Mouse (Mus musculus) cerebellum, adult 9-11 months (tissue): ENCODE data around the gene Canx.
"Not testable (repeated sequence)": the region's sequence is repeated elsewhere in the genome, so short reads cannot be mapped to it uniquely, and the experiment has no call there.

Experiments
- DNase-seq: peaks from one replicate; pipeline ENCODE4 v3.0.0; 2022

Gene Canx

DNA sequence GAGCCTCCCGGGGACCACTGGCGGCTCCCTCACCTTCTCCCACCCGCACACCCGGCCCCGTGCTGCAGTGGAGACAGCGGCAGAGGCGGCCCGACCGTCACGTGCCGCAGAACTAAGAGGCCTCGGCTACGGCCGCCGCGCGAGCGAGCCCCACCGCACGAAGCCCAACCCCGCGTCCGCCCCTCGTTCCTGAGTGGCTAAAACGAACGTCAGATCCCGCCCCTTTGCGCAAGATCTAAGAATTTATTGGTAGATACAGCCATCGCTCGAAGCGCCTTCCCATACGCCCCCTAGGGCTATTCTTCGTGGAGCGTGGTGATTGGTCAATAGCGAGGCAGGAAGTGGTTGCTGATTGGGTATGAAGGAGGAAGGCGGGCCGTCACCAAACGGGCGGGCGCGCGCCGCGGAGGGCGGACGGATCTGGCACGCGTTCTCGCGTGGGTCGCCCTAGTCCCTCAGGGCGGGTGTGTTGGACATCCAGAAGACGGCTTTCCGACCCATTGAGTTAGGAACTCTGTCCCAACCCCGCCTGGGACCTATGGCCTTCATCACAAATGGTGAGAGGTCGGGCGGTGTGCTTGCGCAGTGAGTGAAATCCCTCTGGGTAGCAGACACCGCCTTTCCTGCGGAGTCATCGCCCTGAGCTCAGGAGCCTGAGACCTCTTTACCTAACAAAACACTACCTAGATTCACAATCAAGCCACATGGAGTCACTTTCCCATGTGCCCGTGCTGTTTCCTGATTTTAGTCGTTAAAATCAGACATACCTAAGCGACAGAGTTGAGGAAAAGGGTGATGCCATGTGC is at the start of gene Canx:
TSS of gene Canx (minus strand) at position 178 of the 806 bp plus-strand sequence.
- DNase-seq = peak; percentile 99

DNA sequence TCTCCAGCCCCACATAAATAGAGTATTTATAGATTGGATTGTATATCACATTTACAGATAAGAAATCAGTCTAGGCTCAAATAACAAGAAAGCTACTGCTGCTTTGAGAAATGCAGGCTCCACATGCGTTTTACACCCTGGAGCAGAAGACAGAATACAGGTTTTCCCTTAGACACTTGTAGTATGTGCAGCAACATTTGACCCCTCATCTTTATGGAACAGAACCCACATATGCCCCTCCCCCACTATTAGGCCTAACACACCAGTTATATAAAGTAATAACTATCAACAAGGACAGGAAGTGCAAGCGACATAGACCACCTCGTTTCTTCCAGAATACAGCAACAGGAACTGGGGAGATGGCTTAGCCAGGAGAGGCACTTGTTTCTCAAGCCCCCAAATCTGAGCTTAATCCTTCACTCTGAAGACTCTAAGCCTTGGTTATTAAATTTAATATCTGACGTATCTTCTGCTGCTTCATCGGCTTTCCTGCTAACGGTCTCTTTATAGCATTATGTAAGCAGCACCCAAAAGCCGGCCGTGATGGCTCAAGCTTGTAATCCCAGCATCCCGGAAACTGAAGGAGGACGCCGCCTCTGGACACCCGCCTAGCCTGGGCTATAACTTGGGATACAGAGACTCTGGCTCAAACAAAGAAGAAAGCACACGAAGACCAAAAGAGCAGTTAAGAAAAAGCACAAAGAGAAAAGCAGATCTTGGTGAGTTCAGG is 49.0 kb upstream of the Canx start:
- DNase-seq = no peak

DNA sequence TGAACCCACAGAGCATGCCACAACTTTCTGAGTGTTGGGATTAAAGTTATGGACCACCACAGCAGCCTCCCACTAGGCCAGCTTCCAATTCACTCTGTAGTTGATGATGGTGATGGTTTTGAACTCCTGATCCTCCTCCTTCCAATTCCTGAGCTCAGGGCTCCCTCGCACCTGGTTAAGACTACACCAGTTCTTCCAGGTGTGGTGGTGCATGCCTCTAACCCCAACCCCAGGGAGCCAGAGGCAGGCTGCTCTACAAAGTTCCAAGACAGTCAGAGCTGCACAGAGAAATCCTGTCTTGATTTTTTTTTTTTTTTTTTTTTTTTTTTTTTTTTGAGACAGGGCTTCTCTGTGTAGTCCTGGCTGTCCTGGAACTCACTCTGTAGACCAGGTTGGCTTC is 48.1 kb upstream of the Canx start:
- DNase-seq = no peak

DNA sequence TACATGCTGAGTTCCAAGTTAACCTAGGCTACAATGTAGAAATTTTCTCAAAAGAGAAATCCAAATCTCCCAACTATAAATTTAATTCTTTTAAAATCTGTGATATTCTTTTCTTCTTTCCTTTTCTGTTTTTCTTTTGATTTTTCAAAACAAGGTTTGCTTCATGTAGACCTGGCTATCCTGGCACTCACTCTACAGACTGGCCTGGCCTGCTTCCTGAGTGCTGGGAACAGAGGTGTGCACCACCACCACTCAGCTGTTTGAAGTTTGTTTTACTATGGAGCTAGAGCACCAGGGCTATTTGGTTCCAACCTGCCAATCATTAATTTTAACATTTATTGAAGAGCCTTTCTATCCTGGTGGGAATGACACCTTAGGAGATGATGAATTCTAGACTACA is 47.6 kb upstream of the Canx start:
- no peak for DNase-seq

DNA sequence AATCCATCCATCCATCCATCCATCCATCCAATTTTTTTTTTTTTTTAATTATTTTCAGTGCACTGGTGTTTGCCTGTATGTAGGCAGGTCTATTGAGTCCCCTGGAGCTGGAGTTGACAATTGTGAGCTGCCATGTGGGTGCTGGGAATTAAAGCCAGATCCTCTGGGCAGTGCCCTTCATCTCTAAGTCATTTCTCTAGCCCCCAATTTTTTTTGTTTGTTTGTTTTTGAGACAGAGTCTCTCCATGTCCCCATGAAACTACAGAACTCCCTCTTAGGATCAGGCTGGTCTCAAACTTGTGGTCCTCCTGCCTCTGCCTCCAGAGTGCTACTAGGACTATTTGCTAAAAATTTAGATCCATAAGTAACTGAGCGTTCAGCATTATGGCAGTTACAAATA is 46.4 kb upstream of the Canx start:
- no peak for DNase-seq

DNA sequence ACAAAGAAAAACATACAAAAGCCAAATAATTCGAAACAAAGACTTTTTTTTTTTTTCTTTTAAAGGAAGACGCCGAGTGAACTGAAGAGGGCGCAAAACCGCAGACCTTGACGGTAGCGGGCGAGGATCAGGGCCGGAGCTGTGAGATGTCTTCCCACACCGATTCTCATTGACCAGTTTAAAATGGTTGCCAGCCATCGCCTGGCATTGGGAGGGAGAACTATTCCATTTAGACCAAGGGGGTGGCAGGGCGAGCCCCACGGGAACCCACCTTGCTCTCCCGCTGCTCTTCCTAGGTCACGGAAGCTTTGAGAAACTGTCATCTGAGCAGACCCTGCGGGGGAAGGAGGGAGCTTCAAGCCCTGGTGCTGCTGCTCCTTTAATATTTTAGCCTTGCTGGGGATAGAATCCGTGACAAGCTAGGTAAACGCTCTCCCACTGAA is 45.9 kb upstream of the Canx start:
- DNase-seq = peak; percentile 72

DNA sequence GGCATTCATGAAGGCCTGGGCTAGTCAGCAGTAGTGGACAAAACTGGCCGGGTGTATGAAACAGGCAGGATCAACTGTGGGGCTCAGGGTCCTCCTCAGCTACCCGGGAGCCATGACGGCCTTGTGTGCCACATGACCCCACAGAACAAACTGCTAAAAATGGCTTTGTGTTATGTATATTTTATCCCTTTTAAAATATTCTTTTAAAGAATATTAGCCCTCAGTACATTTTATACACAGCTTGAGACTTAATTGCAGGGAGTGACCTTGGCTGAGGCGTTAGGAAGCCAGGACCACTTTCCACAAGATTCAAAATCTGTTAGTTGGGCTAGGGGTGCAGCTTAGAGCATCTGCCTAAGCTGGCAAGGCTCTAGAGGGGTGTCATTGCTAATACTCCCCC is 45.5 kb upstream of the Canx start:
- DNase-seq = no peak

DNA sequence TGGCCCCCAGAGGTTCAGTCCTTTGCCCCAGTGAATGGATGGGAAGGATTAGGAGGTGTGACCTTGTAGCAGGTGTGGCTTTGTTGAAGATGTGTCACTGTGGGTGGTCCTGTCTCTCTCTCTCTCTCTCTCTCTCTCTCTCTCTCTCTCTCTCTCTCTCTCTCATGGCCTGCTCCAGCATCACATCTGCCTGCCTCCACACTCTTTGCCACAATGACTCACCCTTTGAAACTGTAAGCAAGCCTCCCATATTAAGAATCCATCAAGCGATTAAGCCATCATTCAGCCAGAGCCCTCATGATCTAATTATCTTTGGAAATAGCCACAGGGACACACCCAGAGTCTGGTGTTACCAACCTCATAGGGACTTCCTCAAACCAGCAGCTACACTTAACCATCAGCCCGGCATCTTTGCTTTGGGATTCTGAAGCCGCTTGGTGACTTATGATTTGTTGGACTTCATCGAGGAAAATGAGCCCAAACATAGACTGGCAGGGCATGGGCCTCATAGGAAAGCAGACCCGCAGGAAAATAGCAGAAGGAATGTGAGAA is 44.0 kb upstream of the Canx start:
- DNase-seq = no peak

DNA sequence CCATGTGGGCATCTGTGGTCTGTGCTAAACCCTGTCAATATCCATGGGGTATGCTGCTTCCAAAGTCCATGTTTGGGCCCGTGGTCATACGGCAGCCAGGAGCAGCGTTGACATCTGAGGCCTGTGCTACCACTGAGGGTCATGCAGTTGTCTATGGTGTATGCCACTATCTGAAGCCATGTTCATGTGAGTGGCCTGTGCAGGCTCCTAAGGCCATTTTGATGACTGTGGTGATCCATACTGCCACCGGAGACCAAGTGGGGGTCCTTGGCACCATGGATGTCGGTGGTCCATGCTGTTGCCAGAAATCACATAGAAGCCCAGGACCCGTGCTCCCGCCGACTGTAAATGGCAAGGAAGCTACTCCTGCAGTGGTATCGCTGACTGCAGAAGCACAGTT is 42.1 kb upstream of the Canx start:
- no peak for DNase-seq

DNA sequence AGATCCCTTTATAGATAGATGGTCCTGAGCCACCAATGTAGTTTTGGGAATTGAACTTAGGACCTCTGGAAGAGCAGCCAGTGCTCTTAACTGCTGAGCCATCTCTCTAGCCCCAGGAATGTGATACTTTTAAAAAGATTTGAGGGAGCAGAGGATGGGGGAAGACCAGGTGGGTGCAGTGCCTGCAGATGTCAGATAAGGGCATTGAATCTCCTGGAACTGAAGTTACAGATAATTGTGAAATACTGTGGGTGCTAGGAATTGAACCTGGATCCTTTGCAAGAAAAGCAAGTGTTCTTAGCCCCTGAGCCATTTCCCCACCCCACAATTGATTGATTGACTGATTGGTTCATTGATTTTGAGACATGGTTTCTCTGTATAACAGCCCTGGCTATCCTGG is 39.8 kb upstream of the Canx start:
- DNase-seq = no peak

DNA sequence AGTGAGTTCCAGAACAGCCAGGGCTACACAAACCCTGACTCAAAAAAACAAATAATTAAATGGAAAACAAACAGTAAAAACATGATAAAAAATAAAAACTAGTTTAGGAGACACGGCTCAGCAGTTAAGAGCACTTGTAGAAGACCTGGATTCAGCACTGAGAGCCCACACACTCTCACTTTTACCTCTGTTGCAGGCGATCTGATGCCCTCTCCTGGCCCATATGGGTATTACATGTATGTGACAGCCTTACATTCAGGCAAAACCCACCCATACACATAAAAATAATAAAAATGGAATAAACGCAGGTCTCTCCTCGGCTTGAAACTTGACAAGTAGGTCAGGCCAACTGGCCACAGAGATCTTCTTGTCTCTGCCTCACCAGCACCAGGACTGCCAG is 39.1 kb upstream of the Canx start:
- DNase-seq = peak; percentile 77

DNA sequence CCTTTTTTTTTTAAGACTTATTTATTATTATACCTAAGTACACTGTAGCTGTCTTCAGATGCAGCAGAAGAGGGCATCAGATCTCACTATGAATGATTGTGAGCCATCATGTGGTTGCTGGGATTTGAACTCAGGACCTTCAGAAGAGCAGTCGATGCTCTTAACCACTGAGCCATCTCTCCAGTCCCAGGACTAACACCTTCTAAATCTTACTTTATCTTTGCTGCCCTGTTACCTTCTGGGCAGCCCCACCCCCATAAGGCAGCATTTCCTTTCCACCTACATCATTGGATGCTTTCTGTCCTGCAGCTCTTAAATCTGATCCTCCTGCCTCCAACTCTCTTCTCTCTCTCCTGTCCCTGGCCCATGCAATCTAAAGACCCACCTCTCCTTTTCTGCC is 35.8 kb upstream of the Canx start:
- not testable (repeated sequence) for DNase-seq

DNA sequence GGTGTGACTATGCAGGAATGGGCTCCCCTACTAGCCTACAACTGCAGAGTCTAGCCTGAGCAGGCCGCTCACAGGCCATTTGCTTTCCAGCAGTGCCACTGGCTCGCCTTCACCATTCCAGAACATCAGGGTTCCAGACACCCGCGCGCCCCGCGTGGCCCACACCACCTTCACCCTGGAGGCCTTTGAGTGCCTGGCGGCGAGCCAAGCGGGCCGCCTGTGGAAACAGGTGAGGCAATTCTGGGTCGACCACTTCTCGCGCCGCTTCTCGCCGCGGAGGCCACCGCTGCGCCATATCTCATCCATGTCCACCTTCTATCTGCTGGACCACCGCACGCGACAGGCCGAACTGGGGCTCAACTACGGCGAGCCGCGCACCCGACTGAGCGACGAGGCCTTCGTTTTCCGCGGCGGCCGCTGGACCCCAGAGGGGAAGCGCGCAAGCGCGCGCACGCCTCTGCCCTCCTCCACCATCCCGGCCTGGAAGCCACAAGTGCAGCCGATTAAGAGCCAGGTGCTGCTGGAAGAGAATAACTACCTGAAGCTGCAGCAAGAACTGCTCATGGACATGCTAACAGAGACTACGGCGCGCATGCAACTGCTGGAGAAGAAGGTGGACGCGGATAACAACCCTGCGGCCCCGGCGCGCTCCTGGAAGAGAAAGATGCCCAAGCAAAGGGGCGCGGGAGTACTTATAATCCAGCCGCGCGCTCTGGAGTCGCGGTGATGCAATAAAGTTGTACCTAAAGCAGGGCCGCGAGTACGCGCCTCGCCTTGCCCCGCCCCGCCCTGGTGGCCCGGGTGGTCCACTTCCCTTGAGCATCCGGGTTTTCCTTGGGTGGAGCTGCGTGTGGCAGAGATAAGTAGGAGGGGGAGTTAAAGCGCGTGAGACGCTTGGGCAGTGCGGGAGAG is 33.7 kb upstream of the Canx start:
- peak; percentile 66 for DNase-seq

DNA sequence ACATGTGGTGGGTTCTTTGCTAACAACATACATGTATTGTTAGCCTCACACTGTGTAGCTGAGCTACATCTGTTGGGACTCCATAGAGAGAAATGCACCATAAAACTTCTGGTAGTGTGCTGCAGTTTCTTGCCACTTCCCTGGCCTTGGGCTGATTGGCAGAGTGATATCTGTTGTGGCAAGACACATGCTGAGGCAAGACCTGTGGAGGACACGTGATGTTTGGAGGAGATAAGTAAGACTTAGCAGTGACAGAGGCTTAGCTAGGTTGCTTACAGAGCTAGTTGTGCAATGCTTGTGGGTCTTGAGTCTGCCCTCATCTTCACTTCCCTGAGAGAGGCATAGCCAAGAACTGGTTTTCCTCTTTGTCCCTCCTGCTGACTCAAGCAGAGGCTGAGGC is 29.9 kb upstream of the Canx start:
- no peak for DNase-seq

DNA sequence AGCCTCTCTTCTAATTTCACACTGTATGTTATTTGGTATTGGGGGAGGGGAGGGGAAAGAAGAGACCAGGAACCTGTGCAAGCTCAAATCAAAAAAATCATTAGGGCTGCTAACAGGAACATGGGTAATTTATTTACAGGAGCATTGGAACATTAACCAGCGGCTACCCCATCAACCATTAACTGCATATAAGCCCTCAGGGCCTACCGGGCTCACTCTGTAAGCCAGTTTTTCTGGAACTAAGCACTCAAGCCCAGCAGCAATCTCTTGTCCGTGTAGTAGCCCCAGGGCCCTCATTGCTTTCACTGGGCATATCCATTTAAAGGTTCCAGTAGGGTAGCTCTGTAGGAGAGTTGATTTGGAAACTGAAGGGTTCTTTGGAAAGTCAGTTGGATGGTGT is 29.4 kb upstream of the Canx start:
- DNase-seq = no peak

DNA sequence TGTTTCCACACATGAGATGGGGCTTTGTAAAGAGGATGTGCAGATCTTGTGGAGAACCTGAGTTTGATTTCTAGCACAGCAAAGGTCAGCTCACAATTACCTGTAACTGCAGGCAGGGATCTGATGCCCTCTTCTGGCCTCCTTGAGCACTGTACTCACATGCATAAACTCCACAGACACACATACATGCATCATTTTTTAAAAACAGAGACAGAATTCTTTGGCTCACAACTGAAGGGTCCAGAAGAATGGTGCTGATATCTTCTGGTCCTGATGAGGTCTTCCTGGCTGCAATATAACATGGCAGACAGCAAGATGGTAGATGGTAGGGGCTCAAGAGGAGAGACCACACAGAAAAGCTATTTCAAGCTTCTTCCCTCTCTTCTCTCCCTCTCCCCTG is 28.7 kb upstream of the Canx start, which contains the start of gene Cby3:
TSS of gene Cby3 (plus strand) at position 301 of the 400 bp plus-strand sequence.
- DNase-seq = no peak

DNA sequence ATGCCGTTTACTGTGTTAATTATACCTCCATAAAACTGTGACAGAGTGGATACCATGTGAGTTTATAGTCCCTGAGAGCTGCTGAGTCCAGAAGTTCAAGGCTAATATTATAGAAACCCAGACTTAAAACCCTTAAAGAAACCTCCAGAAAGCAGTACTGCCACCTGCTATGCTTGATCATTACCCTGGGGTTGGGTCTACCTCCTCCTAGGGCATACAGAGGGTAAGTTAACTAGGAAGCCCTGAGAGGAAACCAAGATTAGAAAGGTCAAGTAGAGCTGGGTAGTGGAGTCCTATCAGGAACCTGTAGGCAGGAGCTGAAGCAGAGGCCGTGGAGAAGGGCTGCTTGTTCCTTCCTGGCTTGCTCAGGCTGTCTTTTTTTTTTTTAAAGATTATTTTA is 26.7 kb upstream of the Canx start:
- no peak for DNase-seq

DNA sequence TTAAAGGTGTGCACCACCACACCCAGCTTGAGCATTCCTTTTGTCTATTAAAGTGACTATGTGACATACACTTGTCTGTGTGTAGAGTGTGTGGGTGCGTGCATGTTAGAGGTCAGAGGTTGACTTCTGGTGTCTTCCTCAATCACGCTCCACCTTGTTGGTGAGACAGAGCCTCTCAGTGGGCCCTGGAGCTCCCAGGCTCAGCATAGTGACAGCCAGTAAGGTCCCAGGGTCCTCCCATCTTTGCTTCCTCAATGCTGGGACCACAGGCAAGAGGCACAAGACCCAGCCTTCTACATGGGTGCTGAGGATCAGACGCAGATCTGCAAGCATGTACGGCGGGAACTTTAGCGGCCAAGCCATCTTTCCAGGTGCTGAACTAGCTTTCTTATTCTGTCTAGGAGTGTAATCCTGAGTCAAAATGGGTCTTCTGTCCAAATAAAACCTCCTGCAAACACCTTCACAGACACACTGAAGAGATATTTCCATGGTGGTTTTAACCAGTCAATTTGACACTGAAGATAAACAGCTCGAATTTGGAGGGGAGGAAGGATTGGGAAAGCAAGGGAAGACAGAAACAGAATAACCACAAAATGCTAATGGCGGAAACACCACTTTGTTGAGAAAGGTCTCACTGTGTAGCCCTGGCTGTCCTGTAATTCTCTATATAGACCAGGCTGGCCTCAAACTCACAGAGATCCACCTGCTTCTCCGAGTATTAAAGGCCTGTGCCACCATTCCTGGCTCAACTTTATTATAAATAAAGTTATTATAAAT is 21.0 kb upstream of the Canx start:
- DNase-seq = no peak

DNA sequence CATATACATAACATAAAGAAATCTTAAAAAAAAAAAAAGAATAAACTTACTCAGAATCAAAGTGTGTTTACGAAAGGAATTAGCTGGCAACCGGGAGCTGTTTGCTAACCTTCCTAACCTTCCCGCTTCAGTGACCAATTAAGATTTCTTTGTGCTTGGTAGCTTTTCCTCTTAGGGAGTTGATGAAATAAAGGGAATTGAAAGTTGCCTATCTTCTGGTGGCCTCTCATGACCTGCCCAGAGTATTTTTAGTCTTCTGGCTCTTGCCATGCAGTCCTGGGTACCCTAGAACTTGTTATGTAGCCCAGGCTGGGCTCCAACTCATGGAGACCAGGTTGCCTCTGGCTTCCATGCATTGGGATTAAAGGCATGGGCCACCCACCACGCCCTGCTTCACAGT is 20.0 kb upstream of the Canx start:
- DNase-seq = no peak

DNA sequence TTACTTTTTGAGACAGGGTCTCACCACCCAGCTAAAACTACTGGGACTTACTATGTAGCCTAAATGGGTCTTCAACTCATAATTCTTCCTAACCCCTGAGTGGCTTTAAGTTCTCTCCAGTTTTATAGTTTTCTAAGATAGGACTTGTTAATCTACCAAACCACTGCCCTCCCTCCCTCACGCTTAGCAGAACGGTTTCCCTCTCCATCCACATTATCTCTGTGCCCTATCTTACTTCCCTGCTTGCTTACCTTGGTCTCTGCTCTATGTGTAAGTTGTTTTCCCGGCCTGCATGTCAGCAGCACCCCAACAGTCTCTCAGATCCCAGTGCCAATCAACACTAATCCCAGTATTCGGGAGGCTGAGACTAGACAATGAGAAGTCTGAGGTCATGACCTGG is 11.4 kb upstream of the Canx start:
- no peak for DNase-seq

DNA sequence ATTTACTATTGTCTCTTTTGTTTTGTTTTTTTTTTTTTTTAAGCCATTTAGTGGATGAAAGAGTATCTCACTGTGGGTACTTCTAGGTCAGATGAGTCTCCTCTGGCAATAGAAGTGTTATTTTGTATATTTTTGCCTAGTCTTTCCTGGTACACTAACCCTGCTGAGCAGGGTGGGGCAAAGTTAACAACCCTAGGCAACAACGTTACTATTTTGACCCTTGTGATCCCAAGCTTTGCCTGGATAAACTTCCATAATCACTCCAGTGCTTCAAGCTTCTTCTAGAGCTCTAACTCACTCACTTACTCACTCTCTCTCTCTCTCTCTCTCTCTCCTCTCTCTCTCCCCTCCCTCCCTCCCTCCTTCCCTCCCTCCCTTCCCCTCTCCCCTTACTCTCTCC is 10.7 kb upstream of the Canx start:
- DNase-seq = no peak

DNA sequence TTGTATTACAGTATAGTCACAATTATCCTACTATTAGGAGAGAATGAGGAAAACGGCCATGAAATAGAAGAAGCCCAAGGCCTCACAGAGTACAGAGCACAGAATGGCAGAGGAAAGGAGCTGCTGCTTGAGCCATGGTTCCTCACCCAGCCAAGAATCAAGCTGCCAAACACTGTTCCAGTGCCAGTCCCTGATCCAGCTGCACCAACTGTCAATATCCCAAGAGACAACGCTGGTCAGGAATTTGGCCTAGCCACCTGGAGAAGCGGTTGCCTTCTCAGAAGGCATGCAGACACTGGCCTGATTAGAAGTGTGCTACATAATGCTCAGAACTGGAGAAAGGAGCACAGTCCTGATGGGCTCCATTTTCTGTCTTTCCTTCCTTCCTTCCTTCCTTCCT is 7.7 kb upstream of the Canx start:
- no peak for DNase-seq
